Mouse (Mus musculus): Measurements from ENCODE around the gene Olfr711.
A peak's percentile ranks its signal among the peaks of the same experiment; 100 is the strongest.
"Not testable (repeated sequence)": the region's sequence is repeated elsewhere in the genome, so short reads cannot be mapped to it uniquely, and the experiment has no call there.

Olfr711 gene

GRCm38 (mm10) chr7:106975353-106975752 is at the start of gene Olfr711:
Gene Olfr711 (minus strand): TSS chr7:106975453.
- DNase-seq (ENCODE audit: low read depth): no peak

DNA sequence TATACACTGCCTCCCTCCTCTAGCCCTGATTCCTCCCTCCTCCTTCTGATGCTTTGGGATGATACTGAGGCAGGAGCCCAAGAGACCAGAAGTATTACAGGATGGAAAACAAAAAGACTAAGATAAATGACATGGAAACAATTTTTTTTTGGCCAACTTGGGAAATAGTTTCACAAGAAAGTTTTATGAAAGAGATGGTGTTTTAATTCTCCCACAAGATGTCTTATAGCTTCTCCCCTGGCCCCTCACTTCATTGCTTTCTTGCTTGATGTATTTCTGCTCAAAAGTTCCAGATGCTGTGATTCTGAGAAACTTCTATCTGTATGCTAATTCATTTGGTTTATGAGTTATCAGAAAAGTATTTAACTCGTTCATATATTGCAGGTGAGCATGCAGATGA is 30.7 kb upstream of the Olfr711 start, which contains the start of gene Olfr2:
TSS of gene Olfr2 (minus strand) at position 101 of the 400 bp plus-strand sequence.
- DNase-seq (ENCODE audit: low read depth): no peak

DNA sequence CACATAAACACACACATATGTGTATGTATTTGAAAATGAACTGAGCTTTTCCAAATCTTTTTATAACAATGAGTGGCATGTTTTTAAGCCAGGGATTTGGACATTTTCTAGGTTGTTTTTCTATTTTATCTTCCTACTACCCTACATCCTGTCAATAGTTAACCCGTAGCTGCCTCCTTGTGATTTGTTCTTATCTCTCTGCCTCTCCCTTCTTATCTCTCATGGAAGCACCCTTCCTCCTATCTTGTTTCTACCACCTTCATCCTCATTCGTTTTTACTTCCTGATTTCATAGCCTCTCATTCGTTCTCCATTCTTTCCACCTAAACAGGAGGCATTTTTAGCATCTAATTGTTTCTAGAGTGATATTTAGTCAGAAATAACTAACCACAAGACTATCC is 28.9 kb upstream of the Olfr711 start:
- DNase-seq (ENCODE audit: low read depth): no peak

DNA sequence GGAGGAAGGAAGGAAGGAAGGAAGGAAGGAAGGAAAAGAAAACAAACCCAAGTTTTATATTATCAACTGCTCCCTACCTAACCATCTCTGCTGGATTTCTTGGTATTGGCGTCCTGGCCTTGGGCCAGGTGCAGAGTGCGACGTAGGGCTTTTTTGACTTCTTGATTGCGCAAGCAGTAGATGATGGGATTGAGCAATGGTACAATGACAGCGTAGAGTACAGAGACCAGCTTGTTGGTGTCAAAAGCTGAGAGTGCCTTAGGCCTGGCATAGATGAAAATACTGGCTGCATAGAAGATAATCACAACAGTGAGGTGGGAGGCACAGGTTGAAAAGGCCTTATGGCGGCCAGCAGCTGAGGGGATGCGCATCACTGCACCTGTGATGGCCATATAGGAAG is 25.5 kb upstream of the Olfr711 start:
- no peak for DNase-seq (ENCODE audit: low read depth)

- DNase-seq (ENCODE audit: low read depth): peak; percentile 1
Measured at GRCm38 (mm10) chr7:106985236-106985635, 10.0 kb upstream of the Olfr711 start.

GRCm38 (mm10) chr7:106967503-106967902 is 7.8 kb downstream of the Olfr711 start:
- DNase-seq (ENCODE audit: low read depth): peak; percentile 16

DNA sequence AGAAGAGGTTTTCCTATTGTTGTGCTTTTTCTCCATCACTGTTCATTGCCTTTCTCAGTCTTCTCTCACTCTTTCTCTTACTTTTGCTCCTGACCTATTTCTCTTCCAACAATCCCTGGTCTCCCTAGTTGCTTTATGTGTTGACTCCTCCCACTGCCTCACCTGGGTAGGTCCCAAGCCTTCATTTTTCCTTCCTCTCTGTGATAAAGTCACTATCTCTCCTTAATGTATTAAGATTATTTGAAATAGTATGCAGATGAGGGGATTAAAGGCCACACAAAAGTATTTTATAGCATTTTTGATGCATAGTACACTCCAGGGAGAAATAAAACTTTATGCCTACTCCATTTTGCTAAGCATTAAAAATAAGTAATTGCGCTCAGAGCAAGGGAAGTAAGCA is 11.4 kb downstream of the Olfr711 start, which contains the start of gene Olfr6:
TSS of gene Olfr6 (minus strand) at position 101 of the 400 bp plus-strand sequence.
- DNase-seq (ENCODE audit: low read depth): no peak

DNA sequence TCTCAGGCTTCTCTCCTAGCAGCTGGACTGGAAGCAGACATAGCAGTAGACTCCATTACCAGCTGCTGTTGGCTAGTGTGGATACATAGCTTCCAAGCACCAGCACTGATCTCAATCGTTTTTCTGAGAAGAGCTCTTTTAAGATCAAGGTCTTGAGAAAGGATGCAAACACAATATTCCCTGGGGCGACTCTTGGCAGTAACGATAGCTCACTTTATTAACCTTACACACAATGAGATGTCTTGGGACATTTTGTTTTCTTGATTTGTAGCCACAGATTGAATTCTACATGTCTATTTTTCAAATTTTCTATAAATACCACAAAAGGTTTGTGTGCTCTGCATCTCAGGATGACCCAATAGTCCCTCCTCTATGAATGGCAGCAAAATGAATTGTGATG is 27.0 kb downstream of the Olfr711 start, which contains the start of gene Olfr710:
TSS of gene Olfr710 (minus strand) at position 101 of the 400 bp plus-strand sequence.
- no peak for DNase-seq (ENCODE audit: low read depth)

- no peak for DNase-seq (ENCODE audit: low read depth)
Measured at GRCm38 (mm10) chr7:106932119-106932518, 43.1 kb downstream of the Olfr711 start, which contains the start of gene Olfr709-ps1. Gene Olfr709-ps1 (minus strand): TSS chr7:106932219.

- DNase-seq (ENCODE audit: low read depth): not testable (repeated sequence)
Measured at GRCm38 (mm10) chr7:106920961-106921360, 54.3 kb downstream of the Olfr711 start.

Data from naive thymus-derived CD4-positive, alpha-beta T cell, adult 2 months (primary cell).